Comparison of ENCODE assay signal across 8 mouse cellular contexts in genomic region chr7:18951397-18951796, GRCm38 (mm10). TPM values are rescaled to one million over a fixed set of nuclear protein-coding genes. Genes with fewer than 3 reads are reported as not detected.
DNase-seq lines count a peak whose midpoint lies in the region; ATAC-seq lines count a peak whose summit lies in the region.

No protein-coding gene starts in this region.

- H3K4me2 ChIP-seq in hindbrain, embryonic 15.5 days, result peak overlapping the region; percentile 39; the same call in 1 of the 2 replicates
- H3K4me2 ChIP-seq in midbrain, embryonic 15.5 days, result peak overlapping the region; percentile 33

- 24% methylated on average over 15 of the region's 15 CpGs for WGBS in hindbrain, embryonic 15.5 days
- 23% methylated on average over 15 of the region's 15 CpGs for WGBS in midbrain, embryonic 15.5 days

- DNase-seq in urinary bladder, postnatal 25 days (ENCODE audit: low spot score), result peak; percentile 60
- DNase-seq in urinary bladder, postnatal 4 days (ENCODE audit: low spot score in 2 of 2), result no peak
- DNase-seq in c-Kit-positive CD71-negative TER-119-negative erythroid progenitor cells, embryonic 14.5 days (ENCODE audit: low read depth), result peak; percentile 48
- DNase-seq in T-cell, adult 2 months (ENCODE audit: low spot score), result no peak
- DNase-seq in right cerebral cortex, postnatal 14 days, result no peak
- no peak for DNase-seq in frontal cortex, postnatal 36 days (ENCODE audit: low spot score in 2 of 2)

- H3K36me3 ChIP-seq in hindbrain, embryonic 15.5 days, result peaks cover 37% of the 10 kb centered on the region
- H3K36me3 ChIP-seq in midbrain, embryonic 15.5 days (replicated peaks), result peaks cover 13% of the 10 kb centered on the region

- no peak overlapping the region for H3K27ac ChIP-seq in hindbrain, embryonic 15.5 days (replicated peaks)
- H3K27ac ChIP-seq in midbrain, embryonic 15.5 days, result peak overlapping the region; percentile 89

- H3K27me3 ChIP-seq in hindbrain, embryonic 15.5 days, result no peaks in the 10 kb centered on the region
- no peaks in the 10 kb centered on the region for H3K27me3 ChIP-seq in midbrain, embryonic 15.5 days (replicated peaks)

- H3K9ac ChIP-seq in hindbrain, embryonic 15.5 days, result no peak overlapping the region
- 0 out of 2 replicates have a peak overlapping the region, but pooled peaks have one; percentile 9 for H3K9ac ChIP-seq in midbrain, embryonic 15.5 days

- H3K4me3 ChIP-seq in hindbrain, embryonic 15.5 days, result no peak overlapping the region
- no peak overlapping the region for H3K4me3 ChIP-seq in midbrain, embryonic 15.5 days

- no peaks in the 10 kb centered on the region for H3K9me3 ChIP-seq in hindbrain, embryonic 15.5 days
- H3K9me3 ChIP-seq in midbrain, embryonic 15.5 days, result no peaks in the 10 kb centered on the region

- peaks cover 39% of the 10 kb centered on the region for H3K4me1 ChIP-seq in hindbrain, embryonic 15.5 days (replicated peaks)
- H3K4me1 ChIP-seq in midbrain, embryonic 15.5 days, result peaks cover 49% of the 10 kb centered on the region

- no peak for ATAC-seq in hindbrain, embryonic 15.5 days (ENCODE audit: low FRiP score, low read depth)
- no peak for ATAC-seq in midbrain, embryonic 15.5 days (replicated peaks)

RNA-seq across cellular contexts. Expression of gene Nova2, which starts 25.7 kb away (rescaled TPM):
- 12.5 and 13.0 TPM in 2 replicates for polyA plus RNA-seq in hindbrain, embryonic 15.5 days (2015; fragmentation: Nextera tagmentation; extraction: Ambion mirVana)
- polyA plus RNA-seq in midbrain, embryonic 15.5 days (2015; fragmentation: Nextera tagmentation; extraction: Ambion mirVana), result 15.2 and 15.9 TPM in 2 replicates

RNA-seq across cellular contexts. Expression of gene Nanos2, which starts 35.8 kb away (rescaled TPM):
- 0.53 and 0.83 TPM in 2 replicates for polyA plus RNA-seq in hindbrain, embryonic 15.5 days (2015; fragmentation: Nextera tagmentation; extraction: Ambion mirVana)
- 0.80 and 1.0 TPM in 2 replicates for polyA plus RNA-seq in midbrain, embryonic 15.5 days (2015; fragmentation: Nextera tagmentation; extraction: Ambion mirVana)

RNA-seq across cellular contexts. Expression of gene Mypop, which starts 39.6 kb away (rescaled TPM):
- 6.9 and 7.2 TPM in 2 replicates for polyA plus RNA-seq in hindbrain, embryonic 15.5 days (2015; fragmentation: Nextera tagmentation; extraction: Ambion mirVana)
- polyA plus RNA-seq in midbrain, embryonic 15.5 days (2015; fragmentation: Nextera tagmentation; extraction: Ambion mirVana), result 5.8 and 6.2 TPM in 2 replicates

RNA-seq across cellular contexts. Expression of gene Ccdc61, which starts 41.2 kb away (rescaled TPM):
- 29.7 and 30.6 TPM in 2 replicates for polyA plus RNA-seq in hindbrain, embryonic 15.5 days (2015; fragmentation: Nextera tagmentation; extraction: Ambion mirVana)
- polyA plus RNA-seq in midbrain, embryonic 15.5 days (2015; fragmentation: Nextera tagmentation; extraction: Ambion mirVana), result 24.6 and 25.8 TPM in 2 replicates

RNA-seq across cellular contexts. Expression of gene Irf2bp1, which starts 52.4 kb away (rescaled TPM):
- 31.6 and 35.2 TPM in 2 replicates for polyA plus RNA-seq in hindbrain, embryonic 15.5 days (2015; fragmentation: Nextera tagmentation; extraction: Ambion mirVana)
- 33.4 and 40.2 TPM in 2 replicates for polyA plus RNA-seq in midbrain, embryonic 15.5 days (2015; fragmentation: Nextera tagmentation; extraction: Ambion mirVana)

Comparison
In these comparisons a context has a peak if more than half of its experiments do, and no peak if none do; other contexts are left out.
1. DNase-seq: peak in urinary bladder, postnatal 25 days (single experiment) and c-Kit-positive CD71-negative TER-119-negative erythroid progenitor cells, embryonic 14.5 days (single experiment); none in urinary bladder, postnatal 4 days (0 of 2), T-cell, adult 2 months (single experiment), right cerebral cortex, postnatal 14 days (single experiment) and frontal cortex, postnatal 36 days (0 of 2).